Mouse (Mus musculus): ENCODE data around the gene Tmem201. TPM values are rescaled to one million over a fixed set of nuclear protein-coding genes. Genes with fewer than 3 reads are reported as not detected.

Tmem201 gene
- polyA plus RNA-seq, 1 experiment, result 74.0 TPM

DNA sequence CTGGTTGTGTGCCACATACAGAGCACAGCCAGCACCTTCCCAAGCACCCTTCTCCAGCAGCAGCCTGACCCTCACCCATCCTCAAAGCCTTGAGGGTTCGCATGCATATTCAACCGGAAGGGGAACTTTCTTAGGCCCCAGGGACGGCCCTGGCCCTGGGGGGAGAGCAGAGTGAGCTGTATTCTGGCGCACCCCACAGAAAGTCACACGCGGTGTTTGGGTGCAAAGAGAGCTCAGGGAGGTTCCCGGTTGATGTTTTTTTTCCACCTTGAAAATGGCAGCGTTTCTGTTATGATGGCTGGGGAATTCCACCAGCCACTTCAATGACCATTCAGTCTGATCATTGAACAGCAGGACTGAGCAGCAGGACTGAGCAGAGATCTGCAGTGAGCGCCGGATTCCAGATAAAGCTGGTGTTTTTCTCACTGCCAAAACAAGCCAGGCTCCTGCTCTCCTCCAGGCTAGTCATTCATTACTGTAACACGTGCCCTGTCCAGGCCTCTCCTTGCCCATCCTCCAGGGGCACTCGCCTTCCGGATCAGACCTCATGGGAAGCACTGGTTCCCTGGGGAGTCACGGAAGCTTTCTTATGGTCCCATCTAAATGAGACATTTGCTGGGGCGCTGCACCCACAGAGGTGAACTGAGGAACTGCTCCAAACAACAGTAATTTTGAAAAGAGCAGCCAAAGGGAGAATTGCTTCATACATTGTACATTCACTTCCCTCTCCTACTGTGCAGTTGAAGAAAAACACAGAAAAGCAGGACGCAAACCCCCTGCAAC lies 41.5 kb downstream of the Tmem201 start:
- DNase-seq (ENCODE audit: low read depth), result peak; percentile 15
- no peak for TF ChIP-seq POLR2A (IDR thresholded peaks at IDR 0.05; ENCODE audit: borderline replicate concordance, extremely low read depth, insufficient read depth, insufficient read length, poor library complexity, severe bottlenecking)
- 0 out of 2 replicates have a peak, but pooled peaks have one; percentile 6 for TF ChIP-seq CTCF (IDR thresholded peaks at IDR 0.05; ENCODE audit: borderline replicate concordance, extremely low read depth, insufficient read depth, insufficient read length)

GRCm38 (mm10) chr4:149691368-149691767 lies 46.5 kb downstream of the Tmem201 start:
- no peak for TF ChIP-seq CTCF (IDR thresholded peaks at IDR 0.05; ENCODE audit: borderline replicate concordance, extremely low read depth, insufficient read depth, insufficient read length)
- TF ChIP-seq POLR2A (IDR thresholded peaks at IDR 0.05; ENCODE audit: borderline replicate concordance, extremely low read depth, insufficient read depth, insufficient read length, poor library complexity, severe bottlenecking), result no peak
- DNase-seq (ENCODE audit: low read depth), result no peak

DNA sequence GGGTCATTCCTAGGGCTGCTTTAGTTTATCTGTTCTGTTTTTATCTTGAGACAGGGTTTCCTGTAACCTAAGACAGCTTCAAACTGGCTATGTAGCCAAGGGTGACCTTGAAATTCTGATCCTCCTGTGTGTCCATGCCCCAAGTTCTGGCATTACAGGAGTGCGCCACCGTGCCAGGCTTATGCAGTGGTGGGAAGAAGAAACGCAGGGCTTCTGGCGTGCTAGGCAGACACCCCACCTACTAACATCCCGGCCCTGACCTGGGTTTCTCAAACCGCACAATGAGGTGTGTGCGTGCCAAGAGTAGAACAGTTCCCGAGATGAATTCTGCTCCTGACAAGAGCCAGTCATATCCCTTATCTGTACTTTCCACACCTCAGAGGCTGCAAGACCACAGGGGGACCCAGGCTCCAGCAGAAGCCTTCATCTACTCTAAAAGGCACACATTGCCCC lies 47.0 kb downstream of the Tmem201 start:
- TF ChIP-seq POLR2A (IDR thresholded peaks at IDR 0.05; ENCODE audit: borderline replicate concordance, extremely low read depth, insufficient read depth, insufficient read length, poor library complexity, severe bottlenecking) (no peak), CTCF (IDR thresholded peaks at IDR 0.05; ENCODE audit: borderline replicate concordance, extremely low read depth, insufficient read depth, insufficient read length) (no peak)
- DNase-seq (ENCODE audit: low read depth), result no peak

DNA sequence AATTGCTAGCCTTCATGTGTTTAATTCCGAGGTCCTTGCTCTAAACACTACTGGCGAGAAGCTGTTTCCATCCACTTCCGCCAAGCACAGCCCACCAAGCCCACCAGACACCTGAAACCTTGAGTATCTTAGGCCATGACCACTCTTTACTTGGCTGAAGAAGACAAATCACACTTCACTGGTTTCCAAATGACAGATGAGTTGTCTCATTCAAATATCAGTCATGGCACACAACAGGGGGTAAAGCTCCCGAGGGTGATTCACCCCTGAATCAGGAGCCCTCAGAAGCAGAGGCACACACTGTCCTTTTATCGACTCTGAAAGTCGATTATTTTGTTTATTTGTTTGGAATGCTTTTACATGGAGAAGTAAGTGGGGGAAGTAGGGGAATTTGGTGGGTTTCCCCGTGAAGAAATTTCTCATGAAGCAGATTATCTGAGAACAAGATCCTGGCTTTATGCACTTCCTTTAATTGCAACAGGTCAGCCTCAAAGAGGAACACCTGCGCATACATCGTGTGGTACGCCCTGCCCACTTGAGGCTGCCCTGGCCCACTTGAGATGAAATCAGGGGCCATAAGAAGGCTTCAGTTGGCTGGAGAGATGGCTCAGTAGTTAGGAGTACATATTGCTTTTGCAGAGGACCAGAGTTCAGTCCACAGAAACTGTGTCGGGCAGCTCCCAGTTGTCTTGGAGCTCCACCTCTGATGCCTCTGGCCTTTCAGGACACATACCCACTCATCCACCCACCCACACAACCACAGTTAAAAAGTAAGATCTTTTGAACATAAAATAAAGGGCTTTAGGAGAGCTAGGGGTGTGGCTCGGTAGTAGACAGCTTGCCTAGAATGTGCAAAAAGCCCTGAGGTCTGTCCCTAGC lies 47.8 kb downstream of the Tmem201 start:
- no peak for DNase-seq (ENCODE audit: low read depth)
- TF ChIP-seq CTCF (IDR thresholded peaks at IDR 0.05; ENCODE audit: borderline replicate concordance, extremely low read depth, insufficient read depth, insufficient read length) (no peak), POLR2A (IDR thresholded peaks at IDR 0.05; ENCODE audit: borderline replicate concordance, extremely low read depth, insufficient read depth, insufficient read length, poor library complexity, severe bottlenecking) (no peak)

GRCm38 (mm10) chr4:149688861-149689260 lies 49.0 kb downstream of the Tmem201 start:
- TF ChIP-seq CTCF (IDR thresholded peaks at IDR 0.05; ENCODE audit: borderline replicate concordance, extremely low read depth, insufficient read depth, insufficient read length), result no peak
- no peak for DNase-seq (ENCODE audit: low read depth)

- DNase-seq (ENCODE audit: low read depth), result no peak
- TF ChIP-seq CTCF (IDR thresholded peaks at IDR 0.05; ENCODE audit: borderline replicate concordance, extremely low read depth, insufficient read depth, insufficient read length) (no peak), POLR2A (IDR thresholded peaks at IDR 0.05; ENCODE audit: borderline replicate concordance, extremely low read depth, insufficient read depth, insufficient read length, poor library complexity, severe bottlenecking) (no peak)
Measured at GRCm38 (mm10) chr4:149684841-149685623, 52.8 kb downstream of the Tmem201 start.

DNA sequence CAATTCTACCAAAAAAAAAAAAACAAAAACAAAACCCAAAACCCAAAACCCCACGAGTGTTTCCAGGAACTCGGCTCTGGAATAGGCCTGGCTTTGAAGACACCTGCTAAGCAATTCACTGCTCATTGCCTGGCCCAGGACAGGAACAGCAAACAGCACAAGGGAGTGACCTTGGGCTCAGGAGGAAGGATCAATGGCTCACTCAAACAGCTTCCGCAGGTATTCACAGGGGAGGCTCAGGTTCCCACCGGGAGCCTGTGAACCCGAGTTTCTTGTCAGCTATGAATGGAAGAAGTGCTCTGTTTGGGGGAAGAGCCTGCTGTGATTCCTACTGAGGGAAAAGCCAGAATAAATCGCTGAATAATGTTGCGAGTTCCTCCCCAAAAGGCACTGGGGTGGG lies 54.0 kb downstream of the Tmem201 start:
- no peak for TF ChIP-seq POLR2A (IDR thresholded peaks at IDR 0.05; ENCODE audit: borderline replicate concordance, extremely low read depth, insufficient read depth, insufficient read length, poor library complexity, severe bottlenecking)
- TF ChIP-seq CTCF (IDR thresholded peaks at IDR 0.05; ENCODE audit: borderline replicate concordance, extremely low read depth, insufficient read depth, insufficient read length), result no peak
- no peak for DNase-seq (ENCODE audit: low read depth)

- TF ChIP-seq CTCF (IDR thresholded peaks at IDR 0.05; ENCODE audit: borderline replicate concordance, extremely low read depth, insufficient read depth, insufficient read length) (no peak), POLR2A (IDR thresholded peaks at IDR 0.05; ENCODE audit: borderline replicate concordance, extremely low read depth, insufficient read depth, insufficient read length, poor library complexity, severe bottlenecking) (no peak)
- DNase-seq (ENCODE audit: low read depth), result no peak
Measured at GRCm38 (mm10) chr4:149679056-149679770, 58.6 kb downstream of the Tmem201 start.

- TF ChIP-seq POLR2A (IDR thresholded peaks at IDR 0.05; ENCODE audit: borderline replicate concordance, extremely low read depth, insufficient read depth, insufficient read length, poor library complexity, severe bottlenecking) (no peak), CTCF (IDR thresholded peaks at IDR 0.05; ENCODE audit: borderline replicate concordance, extremely low read depth, insufficient read depth, insufficient read length) (no peak)
- no peak for DNase-seq (ENCODE audit: low read depth)
Measured at GRCm38 (mm10) chr4:149678006-149678405, 59.8 kb downstream of the Tmem201 start.

- peak; percentile 76; the same call in 1 of the 2 replicates for TF ChIP-seq POLR2A (IDR thresholded peaks at IDR 0.05; ENCODE audit: borderline replicate concordance, extremely low read depth, insufficient read depth, insufficient read length, poor library complexity, severe bottlenecking)
- no peak for TF ChIP-seq CTCF (IDR thresholded peaks at IDR 0.05; ENCODE audit: borderline replicate concordance, extremely low read depth, insufficient read depth, insufficient read length)
- peak; percentile 83 for DNase-seq (ENCODE audit: low read depth)
Measured at GRCm38 (mm10) chr4:149675378-149676261, 62.2 kb downstream of the Tmem201 start.
